Mouse (Mus musculus) forebrain, embryonic 15.5 days (tissue): ENCODE measurements around the gene Aip. TPM values are rescaled to one million over a fixed set of nuclear protein-coding genes. Genes with fewer than 3 reads are reported as not detected.
A peak's percentile ranks its signal among the peaks of the same experiment; 100 is the strongest.

Experiments used
- ATAC-seq: fragments of 200-750 bp; cut with Nextera tagmentation; replicated peaks from 2 replicates; pipeline ENCODE4 v1.8.0; 2017; ENCODE audit warnings: mild to moderate bottlenecking, moderate TSS enrichment, moderate library complexity
- H3K27ac ChIP-seq: fragments of 300-500 bp; sonication (generic); replicated peaks from 2 replicates; pipeline ENCODE4 v1.5.1; 2015; ENCODE audit warnings: mild to moderate bottlenecking, inconsistent platforms
- H3K27me3 ChIP-seq: fragments of 300-500 bp; sonication (generic); 2 replicates; pipeline ENCODE4 v1.6.1; 2015; ENCODE audit warnings: inconsistent platforms
- H3K36me3 ChIP-seq: fragments of 300-500 bp; sonication (generic); 2 replicates; pipeline ENCODE4 v1.6.1; 2015; ENCODE audit warnings: mild to moderate bottlenecking, inconsistent platforms
- H3K4me1 ChIP-seq: fragments of 300-500 bp; sonication (generic); 2 replicates; pipeline ENCODE4 v1.6.1; 2015; ENCODE audit warnings: inconsistent platforms
- H3K4me2 ChIP-seq: fragments of 300-500 bp; sonication (generic); replicated peaks from 2 replicates; pipeline ENCODE4 v1.6.1; 2015; ENCODE audit warnings: mild to moderate bottlenecking, inconsistent platforms
- H3K4me3 ChIP-seq: fragments of 300-500 bp; sonication (generic); 2 replicates; pipeline ENCODE4 v1.5.1; 2015; ENCODE audit warnings: mild to moderate bottlenecking, inconsistent platforms
- H3K9ac ChIP-seq: fragments of 300-500 bp; sonication (generic); replicated peaks from 2 replicates; pipeline ENCODE4 v1.6.1; 2015; ENCODE audit warnings: mild to moderate bottlenecking, inconsistent platforms
- H3K9me3 ChIP-seq: fragments of 300-500 bp; sonication (generic); 2 replicates; pipeline ENCODE4 v1.6.1; 2016; ENCODE audit warnings: inconsistent platforms
- WGBS: fragments of 180-500 bp; shearing (Covaris S2); methylation state at CpG from one replicate; pipeline ENCODE4 v1.1.7; 2015; ENCODE audit warnings: mixed read lengths; 5-methylcytosine and 5-hydroxymethylcytosine counted together
- polyA plus RNA-seq: library from polyadenylated mRNA; unstranded; fragments of >200 nt; fragmentation: Nextera tagmentation; extraction: Ambion mirVana; gene quantifications from 2 replicates; pipeline ENCODE4 v1.2.1, GENCODE M21; 2015

Aip gene
- polyA plus RNA-seq, 1 experiment from 2014 or later, result 90.1 TPM

- peaks cover 24% of the 10 kb centered on the region for H3K4me1 ChIP-seq
- no peaks in the 10 kb centered on the region for H3K27me3 ChIP-seq
- no peak for ATAC-seq
- peaks cover 6% of the 10 kb centered on the region for H3K36me3 ChIP-seq
- H3K27ac ChIP-seq, result no peak overlapping the region
- 92% methylated on average over 22 of the region's 22 CpGs for WGBS
- H3K4me3 ChIP-seq, result no peak overlapping the region
- no peak overlapping the region for H3K4me2 ChIP-seq
- H3K9ac ChIP-seq, result no peak overlapping the region
- no peaks in the 10 kb centered on the region for H3K9me3 ChIP-seq
These were observed 25.2 kb upstream of the Aip start for GRCm38 (mm10) chr19:4150567-4151487.

- 92% methylated on average over 17 of the region's 17 CpGs for WGBS
- ATAC-seq, result no peak
- Histone ChIP-seq H3K36me3 (peaks cover 6% of the 10 kb centered on the region), H3K27me3 (no peaks in the 10 kb centered on the region), H3K9me3 (no peaks in the 10 kb centered on the region), H3K9ac (no peak overlapping the region), H3K27ac (no peak overlapping the region), H3K4me2 (0 out of 2 replicates have a peak overlapping the region, but pooled peaks have one; percentile 65), H3K4me1 (peaks cover 24% of the 10 kb centered on the region), H3K4me3 (no peak overlapping the region)
These were observed 24.3 kb upstream of the Aip start for GRCm38 (mm10) chr19:4149764-4150461.

GRCm38 (mm10) chr19:4149283-4149682 lies 23.6 kb upstream of the Aip start:
- Histone ChIP-seq H3K4me1 (peaks cover 24% of the 10 kb centered on the region), H3K4me2 (peak overlapping the region; percentile 65), H3K27me3 (no peaks in the 10 kb centered on the region), H3K4me3 (peak overlapping the region; percentile 70), H3K9me3 (no peaks in the 10 kb centered on the region), H3K9ac (peak overlapping the region; percentile 68; the same call in 1 of the 2 replicates), H3K36me3 (peaks cover 6% of the 10 kb centered on the region), H3K27ac (no peak overlapping the region)
- ATAC-seq, result no peak
- 90% methylated on average over 11 of the region's 11 CpGs for WGBS

DNA sequence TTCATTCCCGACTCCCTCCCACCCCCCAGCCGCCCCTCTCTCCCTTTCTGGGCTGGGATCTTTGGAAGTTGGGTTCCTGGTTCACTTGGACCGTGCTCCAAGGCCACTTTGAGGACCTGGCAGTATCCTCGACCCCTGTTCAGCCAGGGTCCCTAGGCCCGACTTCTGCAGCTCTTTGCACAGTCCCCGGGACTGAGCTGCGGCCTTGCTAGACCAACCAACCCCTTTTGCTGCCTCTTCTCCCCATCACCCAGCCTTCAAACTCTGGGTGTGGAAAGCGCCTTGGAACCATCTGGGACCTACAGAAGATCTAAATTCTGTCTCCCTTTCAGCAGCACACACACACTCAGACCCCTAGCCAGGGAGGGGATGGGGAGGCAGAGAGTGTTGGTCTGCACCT lies 23.2 kb upstream of the Aip start:
- Histone ChIP-seq H3K4me3 (peak overlapping the region; percentile 70), H3K36me3 (peaks cover 6% of the 10 kb centered on the region), H3K9ac (peak overlapping the region; percentile 68), H3K9me3 (no peaks in the 10 kb centered on the region), H3K4me2 (peak overlapping the region; percentile 65), H3K27ac (peak overlapping the region; percentile 53), H3K27me3 (no peaks in the 10 kb centered on the region), H3K4me1 (peaks cover 24% of the 10 kb centered on the region)
- ATAC-seq, result peak; percentile 15
- WGBS, result 4% methylated on average over 8 of the region's 8 CpGs

DNA sequence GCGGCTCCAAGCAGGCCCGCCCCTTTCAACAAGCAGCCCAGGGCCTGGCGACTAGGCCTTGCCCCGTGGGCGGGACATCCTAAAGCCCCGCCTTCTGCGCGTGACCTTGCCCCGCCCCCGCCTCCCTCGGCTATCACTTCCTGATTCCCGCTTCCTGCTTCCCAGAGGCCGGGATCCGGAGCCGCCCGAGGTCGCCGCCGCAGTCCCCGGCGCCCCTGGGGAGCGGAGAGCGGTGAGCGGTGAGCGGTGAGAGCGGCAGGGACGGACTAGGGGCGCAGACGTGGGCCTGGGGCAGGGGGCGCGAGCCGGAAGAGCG lies 22.8 kb upstream of the Aip start, which contains the start of gene Coro1b:
TSS of gene Coro1b (plus strand) at position 129 of the 316 bp plus-strand sequence.
- Histone ChIP-seq H3K4me1 (peaks cover 24% of the 10 kb centered on the region), H3K27ac (peak within 1 kb of the TSS; percentile 53), H3K4me3 (peak within 1 kb of the TSS; percentile 70), H3K4me2 (peak within 1 kb of the TSS; percentile 65), H3K36me3 (peaks cover 6% of the 10 kb centered on the region), H3K9me3 (no peaks in the 10 kb centered on the region), H3K27me3 (no peaks in the 10 kb centered on the region), H3K9ac (peak within 1 kb of the TSS; percentile 68)
- ATAC-seq, result peak; percentile 96
- under 1% methylated on average over 29 of the region's 33 CpGs for WGBS

DNA sequence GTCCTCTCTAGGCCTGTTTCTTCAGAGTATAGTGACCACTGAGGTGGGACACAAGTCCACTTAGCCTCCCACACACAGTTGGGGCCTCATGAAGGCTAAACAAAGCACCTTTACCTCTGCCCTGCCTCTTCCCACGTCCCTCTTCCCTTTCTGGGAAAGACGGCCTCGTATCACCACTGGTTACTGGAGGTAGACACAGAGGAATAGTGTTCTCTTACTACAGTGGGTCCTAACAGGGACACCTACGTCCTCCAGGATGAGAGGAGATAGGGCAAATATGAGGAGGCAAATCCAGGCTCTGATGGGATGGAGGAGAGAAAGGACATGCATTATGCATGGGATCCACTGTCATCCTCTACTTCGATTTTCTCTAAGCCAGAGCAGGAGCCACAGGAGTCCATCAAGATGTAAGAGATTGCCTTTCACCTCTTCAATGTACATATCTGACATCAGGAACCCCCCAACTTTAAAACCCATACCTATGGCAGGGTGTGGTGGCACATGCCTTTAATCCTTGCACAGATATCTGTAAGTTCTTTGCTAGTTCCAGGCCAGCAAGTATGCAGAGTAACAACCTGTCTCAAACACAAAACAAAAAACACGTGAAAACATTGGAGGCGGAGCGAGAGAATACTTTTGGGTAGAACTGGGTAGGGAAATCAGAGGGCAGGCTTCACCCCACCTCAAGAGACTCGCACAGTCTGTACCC lies 22.3 kb upstream of the Aip start:
- peak overlapping the region; percentile 65 for H3K4me2 ChIP-seq
- peak overlapping the region; percentile 70 for H3K4me3 ChIP-seq
- H3K27ac ChIP-seq, result peak overlapping the region; percentile 38
- H3K27me3 ChIP-seq, result no peaks in the 10 kb centered on the region
- H3K36me3 ChIP-seq, result peaks cover 6% of the 10 kb centered on the region
- 36% methylated on average over 9 of the region's 9 CpGs for WGBS
- H3K9me3 ChIP-seq, result no peaks in the 10 kb centered on the region
- ATAC-seq, result peak; percentile 26
- H3K9ac ChIP-seq, result peak overlapping the region; percentile 68
- peaks cover 24% of the 10 kb centered on the region for H3K4me1 ChIP-seq

GRCm38 (mm10) chr19:4147022-4147405 lies 21.4 kb upstream of the Aip start:
- H3K9me3 ChIP-seq, result no peaks in the 10 kb centered on the region
- peaks cover 6% of the 10 kb centered on the region for H3K36me3 ChIP-seq
- no peak overlapping the region for H3K4me2 ChIP-seq
- 0 out of 2 replicates have a peak overlapping the region, but pooled peaks have one; percentile 38 for H3K27ac ChIP-seq
- H3K4me1 ChIP-seq, result peaks cover 24% of the 10 kb centered on the region
- no peak overlapping the region for H3K4me3 ChIP-seq
- no peaks in the 10 kb centered on the region for H3K27me3 ChIP-seq
- WGBS, result 54% methylated on average over 3 of the region's 3 CpGs
- no peak for ATAC-seq
- no peak overlapping the region for H3K9ac ChIP-seq

- no peaks in the 10 kb centered on the region for H3K9me3 ChIP-seq
- H3K9ac ChIP-seq, result no peak overlapping the region
- peaks cover 24% of the 10 kb centered on the region for H3K4me1 ChIP-seq
- 67% methylated on average over 12 of the region's 12 CpGs for WGBS
- H3K27me3 ChIP-seq, result no peaks in the 10 kb centered on the region
- no peak for ATAC-seq
- no peak overlapping the region for H3K27ac ChIP-seq
- no peak overlapping the region for H3K4me2 ChIP-seq
- peaks cover 6% of the 10 kb centered on the region for H3K36me3 ChIP-seq
- H3K4me3 ChIP-seq, result no peak overlapping the region
These were observed 20.8 kb upstream of the Aip start for GRCm38 (mm10) chr19:4146366-4147021.

DNA sequence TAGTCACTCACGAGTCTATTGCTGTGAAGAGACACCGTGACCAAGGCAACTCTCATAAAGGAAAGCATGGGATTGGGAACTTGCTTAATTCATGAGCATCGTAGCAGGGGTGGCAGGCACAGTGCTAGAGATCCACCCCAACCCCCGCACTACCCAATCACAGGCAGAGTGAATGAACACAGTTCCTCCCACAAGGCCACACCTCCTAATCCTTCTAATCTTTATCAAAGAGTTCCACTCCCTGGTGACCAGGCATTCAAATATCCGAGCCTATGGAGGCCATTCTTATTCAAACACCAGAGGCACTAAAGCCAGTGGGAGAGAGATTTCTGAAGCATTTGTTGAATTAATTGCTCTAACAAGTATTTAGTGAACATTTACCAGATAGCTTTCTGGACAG lies 20.3 kb upstream of the Aip start:
- no peak overlapping the region for H3K4me2 ChIP-seq
- no peak overlapping the region for H3K27ac ChIP-seq
- 78% methylated on average over 5 of the region's 5 CpGs for WGBS
- no peaks in the 10 kb centered on the region for H3K27me3 ChIP-seq
- H3K9ac ChIP-seq, result no peak overlapping the region
- ATAC-seq, result no peak
- H3K9me3 ChIP-seq, result no peaks in the 10 kb centered on the region
- peaks cover 24% of the 10 kb centered on the region for H3K4me1 ChIP-seq
- peaks cover 1% of the 10 kb centered on the region for H3K36me3 ChIP-seq
- no peak overlapping the region for H3K4me3 ChIP-seq

- Histone ChIP-seq H3K4me3 (no peak overlapping the region), H3K27ac (no peak overlapping the region), H3K4me2 (no peak overlapping the region), H3K9ac (no peak overlapping the region), H3K36me3 (no peaks in the 10 kb centered on the region), H3K9me3 (no peaks in the 10 kb centered on the region), H3K4me1 (peaks cover 19% of the 10 kb centered on the region), H3K27me3 (no peaks in the 10 kb centered on the region)
- ATAC-seq, result no peak
- WGBS, result 86% methylated on average over 16 of the region's 16 CpGs
These were observed 19.2 kb upstream of the Aip start for GRCm38 (mm10) chr19:4144550-4145498.
